Mouse (Mus musculus) CH12.LX (cell line): ENCODE data around the gene Slc22a15.

Source experiments
- CHD2 ChIP-seq: IDR thresholded peaks from 2 replicates; pipeline ENCODE4 v1.6.1; 2011; ENCODE audit warnings: low read length, improper control_type of control experiment
- MXI1 ChIP-seq: IDR thresholded peaks from 2 replicates; pipeline ENCODE4 v1.6.1; 2011; ENCODE audit warnings: mild to moderate bottlenecking, low read depth, low read length, improper control_type of control experiment

GRCm38 (mm10) chr3:101914266-101914665 lies 10.0 kb downstream of the Slc22a15 start:
- TF ChIP-seq MXI1 (no peak), CHD2 (no peak; the same call in 1 of the 2 replicates)
